Mouse (Mus musculus) cerebellum, adult 9-10 months (tissue): ENCODE measurements around the gene Dnmt3l.
"Not testable (repeated sequence)": the region's sequence is repeated elsewhere in the genome, so short reads cannot be mapped to it uniquely, and the experiment has no call there.

Source experiments
- DNase-seq: peaks from one replicate; pipeline ENCODE4 v3.0.0; 2022

Gene Dnmt3l

GRCm38 (mm10) chr10:78041647-78042046 is at the start of gene Dnmt3l:
Gene Dnmt3l (plus strand): TSS chr10:78041947.
- DNase-seq, result no peak

- DNase-seq, result no peak
Observed at GRCm38 (mm10) chr10:77995639-77996038, 46.1 kb upstream of the Dnmt3l start.

- DNase-seq, result no peak
Observed at GRCm38 (mm10) chr10:78000200-78000599, 41.5 kb upstream of the Dnmt3l start.

DNA sequence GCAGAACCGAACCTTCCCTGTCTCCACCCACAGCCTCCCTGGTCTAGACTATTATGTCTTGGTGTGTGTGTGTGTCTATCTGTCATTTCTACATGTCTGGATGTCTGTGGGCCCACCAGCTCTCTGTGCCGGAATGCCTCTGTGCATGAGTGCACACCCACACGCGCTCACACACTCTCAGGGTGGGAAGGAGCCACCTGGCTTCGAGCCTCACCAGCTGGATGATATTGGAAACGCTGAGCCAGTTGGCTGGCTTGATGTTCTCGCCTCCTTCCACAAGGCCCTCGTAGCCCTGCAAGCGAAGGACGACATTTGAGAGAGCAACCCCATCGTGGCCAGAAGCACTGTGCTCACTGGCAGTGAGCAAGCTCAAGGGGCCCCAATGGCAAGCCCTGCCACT is 40.0 kb upstream of the Dnmt3l start:
- DNase-seq, result no peak

GRCm38 (mm10) chr10:78002316-78002715 is 39.4 kb upstream of the Dnmt3l start:
- DNase-seq, result no peak

GRCm38 (mm10) chr10:78004479-78005100 is 37.2 kb upstream of the Dnmt3l start:
- no peak for DNase-seq

GRCm38 (mm10) chr10:78005791-78006438 is 35.8 kb upstream of the Dnmt3l start:
- DNase-seq, result no peak

DNA sequence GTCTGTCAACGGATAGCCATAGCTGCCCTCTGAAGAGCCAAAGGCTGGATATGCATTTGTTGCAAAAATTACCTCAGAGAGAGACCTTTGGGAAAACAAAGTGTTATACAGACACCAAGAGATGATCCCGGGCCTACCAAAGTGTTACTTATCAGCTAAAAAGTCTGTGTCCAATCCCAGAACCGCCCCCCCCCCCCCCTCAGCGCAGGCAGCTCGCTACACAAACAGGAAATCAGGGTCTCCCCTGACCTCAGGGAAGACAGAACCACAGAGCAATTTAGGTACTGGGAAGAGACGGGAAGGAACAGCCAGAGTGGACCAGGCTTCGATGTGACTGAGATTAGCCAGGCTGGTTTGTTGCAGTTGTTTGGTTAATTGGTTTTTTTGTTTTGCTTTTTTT is 34.5 kb upstream of the Dnmt3l start:
- DNase-seq, result no peak

DNA sequence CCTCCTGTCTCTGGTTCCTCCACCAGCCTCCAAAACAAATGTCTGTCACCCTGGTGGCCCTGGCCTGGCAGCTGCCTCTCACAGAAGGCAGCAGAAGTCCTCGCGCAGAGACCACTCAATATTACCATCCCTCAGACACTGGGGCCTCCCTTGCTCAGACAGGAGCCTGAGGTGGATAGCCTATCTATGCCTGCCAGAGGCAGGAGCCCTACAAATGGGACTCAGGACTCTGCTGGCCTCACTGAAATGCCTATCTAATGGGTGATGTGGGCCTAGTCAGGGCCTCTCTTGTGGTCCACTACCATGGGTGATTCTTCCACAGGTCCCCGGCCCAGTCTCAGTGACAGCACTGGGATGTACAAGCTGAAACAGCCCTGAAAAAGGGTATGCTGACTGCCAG is 33.6 kb upstream of the Dnmt3l start:
- DNase-seq, result no peak

GRCm38 (mm10) chr10:78009184-78009944 is 32.4 kb upstream of the Dnmt3l start:
- DNase-seq, result peak; percentile 94

- DNase-seq, result no peak
Observed at GRCm38 (mm10) chr10:78009945-78010293, 31.8 kb upstream of the Dnmt3l start, which contains the start of gene Pfkl. Gene Pfkl (minus strand): TSS chr10:78010083.

DNA sequence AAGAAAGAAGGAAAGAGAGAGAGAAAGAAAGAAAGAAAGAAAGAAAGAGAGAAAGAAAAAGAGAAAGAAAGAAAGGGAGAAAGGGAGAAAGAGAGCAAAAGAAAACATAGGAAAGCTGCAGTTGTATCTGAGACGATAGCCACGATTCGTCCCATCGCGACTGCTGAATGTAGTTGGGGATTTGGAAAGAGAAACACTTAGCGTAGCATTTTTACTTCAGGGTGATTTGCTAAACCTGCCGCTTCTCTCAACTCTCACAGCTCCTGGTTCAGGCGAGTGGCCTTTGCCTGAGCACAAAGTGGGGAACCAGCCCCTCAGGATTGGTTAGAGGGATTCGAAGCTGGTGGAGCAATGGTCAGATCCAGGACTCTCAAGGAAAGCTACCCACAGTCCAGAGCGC is 31.4 kb upstream of the Dnmt3l start:
- no peak for DNase-seq

GRCm38 (mm10) chr10:78011116-78011515 is 30.6 kb upstream of the Dnmt3l start:
- not testable (repeated sequence) for DNase-seq

DNA sequence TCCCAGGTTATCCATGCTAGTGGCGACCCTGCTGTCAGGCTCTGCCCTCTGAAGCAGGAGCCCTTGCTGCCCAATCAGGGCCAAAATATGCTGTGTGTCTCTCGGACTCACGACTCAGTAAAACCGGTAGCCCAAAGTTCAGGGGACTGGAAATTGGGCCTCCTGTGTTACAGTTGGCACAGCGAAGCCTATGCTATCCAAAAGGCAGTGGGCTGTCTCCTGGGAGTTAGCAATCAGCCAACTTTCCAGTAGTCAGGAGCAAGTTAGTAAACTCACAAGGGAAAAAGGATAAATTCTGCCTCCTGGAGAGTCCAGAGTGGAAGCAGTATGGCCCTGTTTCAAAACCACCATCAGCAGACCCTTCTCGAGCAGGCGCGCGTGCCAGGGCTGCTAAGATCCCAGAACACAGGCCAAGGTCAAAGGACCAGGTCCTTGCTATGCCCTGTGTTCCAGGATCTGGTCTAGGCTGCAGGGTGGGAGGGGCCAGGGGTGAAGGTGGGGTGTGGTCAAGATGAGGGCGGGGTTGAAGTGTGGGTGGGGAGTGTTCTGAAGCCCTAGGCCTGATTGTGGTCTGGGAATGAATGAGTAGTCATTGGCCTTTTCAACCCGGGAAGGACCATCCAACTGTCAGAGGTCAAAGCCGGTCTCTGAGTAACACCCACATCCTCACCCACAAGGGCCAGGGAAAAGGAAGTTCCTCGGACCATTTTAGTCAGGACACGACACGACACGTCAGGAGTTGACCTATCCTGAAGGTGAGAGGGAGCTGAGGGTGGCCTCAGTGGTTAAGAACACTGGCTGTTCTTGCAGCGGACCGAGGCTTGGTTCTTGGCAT is 28.9 kb upstream of the Dnmt3l start:
- DNase-seq, result no peak

DNA sequence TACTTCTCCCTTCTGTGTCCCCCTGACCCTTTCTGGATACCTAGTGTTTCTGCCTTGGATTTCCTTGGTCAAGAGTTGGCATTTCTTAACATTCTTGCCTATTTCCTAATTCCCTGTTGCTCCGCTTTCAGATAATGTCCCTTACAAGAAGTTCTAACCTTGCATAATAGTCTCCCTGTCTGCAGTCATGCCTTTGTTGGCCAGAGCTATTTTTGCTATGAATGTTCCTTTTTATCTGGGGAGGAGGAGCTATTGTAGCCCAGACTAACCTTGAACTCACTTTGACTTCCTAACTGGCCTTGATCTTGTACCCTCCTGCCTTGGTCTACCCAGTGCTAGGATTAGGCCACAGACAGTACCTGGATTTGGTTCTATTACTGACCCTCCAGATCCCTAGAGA is 26.3 kb upstream of the Dnmt3l start:
- DNase-seq, result no peak

GRCm38 (mm10) chr10:78016366-78016765 is 25.4 kb upstream of the Dnmt3l start:
- no peak for DNase-seq

GRCm38 (mm10) chr10:78018797-78019203 is 22.9 kb upstream of the Dnmt3l start:
- peak; percentile 73 for DNase-seq

GRCm38 (mm10) chr10:78019291-78019690 is 22.5 kb upstream of the Dnmt3l start:
- DNase-seq, result no peak

- not testable (repeated sequence) for DNase-seq
Observed at GRCm38 (mm10) chr10:78019984-78020383, 21.8 kb upstream of the Dnmt3l start.

- DNase-seq, result not testable (repeated sequence)
Observed at GRCm38 (mm10) chr10:78025453-78025852, 16.3 kb upstream of the Dnmt3l start.

DNA sequence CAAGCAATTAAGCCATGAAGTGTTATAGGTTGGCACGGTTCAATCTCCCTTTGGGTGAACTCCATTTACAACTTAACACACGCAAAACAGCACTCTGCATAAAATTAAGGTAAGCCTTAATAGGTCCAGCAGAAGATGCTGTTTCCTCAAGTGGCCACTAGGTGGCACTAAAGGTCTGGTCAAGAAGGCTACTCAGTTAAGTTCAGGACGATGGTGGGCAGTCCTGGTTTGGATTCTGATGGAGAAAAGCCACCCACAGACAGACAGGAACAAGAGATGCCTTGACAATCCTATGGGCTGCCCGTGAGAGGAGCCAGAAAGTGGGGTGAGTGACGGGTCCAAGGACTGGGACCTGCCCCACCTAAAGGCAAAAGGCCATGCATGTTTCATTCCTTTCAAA is 13.6 kb upstream of the Dnmt3l start:
- DNase-seq, result peak; percentile 68

- no peak for DNase-seq
Observed at GRCm38 (mm10) chr10:78029080-78029479, 12.7 kb upstream of the Dnmt3l start.

- no peak for DNase-seq
Observed at GRCm38 (mm10) chr10:78031987-78032386, 9.8 kb upstream of the Dnmt3l start.
